Mouse (Mus musculus) stomach, embryonic 14.5 days (tissue): ENCODE data around the gene Bco1. TPM values are rescaled to one million over a fixed set of nuclear protein-coding genes. Genes with fewer than 3 reads are reported as not detected.

Experiments used
- ATAC-seq: fragments of 200-750 bp; cut with Nextera tagmentation; 2 replicates; pipeline ENCODE4 v1.8.0; 2017; ENCODE audit warnings: low read depth, moderate TSS enrichment; ENCODE audit not compliant: insufficient number of reproducible peaks, insufficient read depth, low FRiP score
- H3K27ac ChIP-seq: fragments of 300-500 bp; sonication (generic); 2 replicates; pipeline ENCODE4 v1.5.1; 2014; ENCODE audit warnings: mild to moderate bottlenecking, low read length, moderate library complexity, mixed read lengths
- H3K27me3 ChIP-seq: fragments of 300-500 bp; sonication (generic); 2 replicates; pipeline ENCODE4 v1.6.1; 2014; ENCODE audit warnings: low read length, control low read depth, mixed read lengths; ENCODE audit not compliant: control insufficient read depth, insufficient read depth
- H3K36me3 ChIP-seq: fragments of 300-500 bp; sonication (generic); 2 replicates; pipeline ENCODE4 v1.6.1; 2014; ENCODE audit warnings: mild to moderate bottlenecking, control low read depth, low read length, moderate library complexity, mixed read lengths; ENCODE audit not compliant: control insufficient read depth, insufficient read depth
- H3K4me1 ChIP-seq: fragments of 300-500 bp; sonication (generic); 2 replicates; pipeline ENCODE4 v1.6.1; 2014; ENCODE audit warnings: low read length, control low read depth, mixed read lengths; ENCODE audit not compliant: control insufficient read depth, insufficient read depth
- H3K4me2 ChIP-seq: fragments of 300-500 bp; sonication (generic); replicated peaks from 2 replicates; pipeline ENCODE4 v1.6.1; 2014; ENCODE audit warnings: low read depth, low read length, control low read depth
- H3K4me3 ChIP-seq: fragments of 300-500 bp; sonication (generic); 2 replicates; pipeline ENCODE4 v1.5.1; 2014; ENCODE audit warnings: low read depth, low read length, control low read depth
- H3K9ac ChIP-seq: fragments of 300-500 bp; sonication (generic); replicated peaks from 2 replicates; pipeline ENCODE4 v1.6.1; 2014; ENCODE audit warnings: low read depth, mild to moderate bottlenecking, control low read depth, low read length, moderate library complexity, mixed read lengths
- H3K9me3 ChIP-seq: fragments of 300-500 bp; sonication (generic); 2 replicates; pipeline ENCODE4 v1.6.1; 2016; ENCODE audit warnings: low read depth, low read length, control low read depth; ENCODE audit not compliant: control insufficient read depth
- WGBS: fragments of 180-500 bp; shearing (Covaris S2); extraction: QIAGEN DNeasy Blood & Tissue Kit; methylation state at CpG from one replicate; pipeline ENCODE4 v1.1.7; 2014; 5-methylcytosine and 5-hydroxymethylcytosine counted together
- polyA plus RNA-seq: library from polyadenylated mRNA; unstranded; fragments of >200 nt; fragmentation: Nextera tagmentation; extraction: Ambion mirVana; gene quantifications from 2 replicates; pipeline ENCODE4 v1.2.1, GENCODE M21; 2014

Bco1 gene
- polyA plus RNA-seq, 1 experiment from 2014 or later: 0.82 TPM

- no peaks in the 10 kb centered on the region for H3K36me3 ChIP-seq
- 40% methylated on average over 11 of the region's 11 CpGs for WGBS
- peak overlapping the region; percentile 66; the same call in 1 of the 2 replicates for H3K27ac ChIP-seq
- no peaks in the 10 kb centered on the region for H3K9me3 ChIP-seq
- ATAC-seq: no peak; the same call in 1 of the 2 replicates
- peak overlapping the region; percentile 11; the same call in 1 of the 2 replicates for H3K4me2 ChIP-seq
- H3K4me1 ChIP-seq: peaks cover 8% of the 10 kb centered on the region
- no peaks in the 10 kb centered on the region for H3K27me3 ChIP-seq
- no peak overlapping the region for H3K4me3 ChIP-seq
- H3K9ac ChIP-seq: no peak overlapping the region
Observed at GRCm38 (mm10) chr8:117097564-117098191, 2.0 kb downstream of the Bco1 start.

- Histone ChIP-seq H3K27ac (no peak overlapping the region), H3K36me3 (no peaks in the 10 kb centered on the region), H3K4me3 (no peak overlapping the region), H3K9me3 (no peaks in the 10 kb centered on the region), H3K27me3 (no peaks in the 10 kb centered on the region), H3K4me2 (no peak overlapping the region), H3K4me1 (no peaks in the 10 kb centered on the region), H3K9ac (no peak overlapping the region)
- ATAC-seq: no peak
- WGBS: 11% methylated on average over 9 of the region's 9 CpGs
Observed at GRCm38 (mm10) chr8:117107533-117107932, 11.9 kb downstream of the Bco1 start.

GRCm38 (mm10) chr8:117109018-117109711 lies 13.5 kb downstream of the Bco1 start:
- Histone ChIP-seq H3K9me3 (no peaks in the 10 kb centered on the region), H3K9ac (no peak overlapping the region), H3K4me2 (no peak overlapping the region), H3K4me1 (no peaks in the 10 kb centered on the region), H3K4me3 (no peak overlapping the region), H3K36me3 (no peaks in the 10 kb centered on the region), H3K27ac (no peak overlapping the region), H3K27me3 (no peaks in the 10 kb centered on the region)
- 90% methylated on average over 19 of the region's 19 CpGs for WGBS
- ATAC-seq: no peak

GRCm38 (mm10) chr8:117109801-117110390 lies 14.2 kb downstream of the Bco1 start:
- H3K4me2 ChIP-seq: no peak overlapping the region
- H3K36me3 ChIP-seq: no peaks in the 10 kb centered on the region
- H3K27ac ChIP-seq: no peak overlapping the region
- no peak overlapping the region for H3K4me3 ChIP-seq
- H3K9me3 ChIP-seq: no peaks in the 10 kb centered on the region
- no peak overlapping the region for H3K9ac ChIP-seq
- H3K27me3 ChIP-seq: no peaks in the 10 kb centered on the region
- WGBS: 55% methylated on average over 16 of the region's 16 CpGs
- H3K4me1 ChIP-seq: no peaks in the 10 kb centered on the region
- no peak for ATAC-seq

- Histone ChIP-seq H3K27me3 (no peaks in the 10 kb centered on the region), H3K27ac (no peak overlapping the region), H3K36me3 (no peaks in the 10 kb centered on the region), H3K4me2 (no peak overlapping the region), H3K9ac (no peak overlapping the region), H3K9me3 (no peaks in the 10 kb centered on the region), H3K4me3 (no peak overlapping the region), H3K4me1 (peaks cover 9% of the 10 kb centered on the region; the same call in 1 of the 2 replicates)
- 59% methylated on average over 3 of the region's 3 CpGs for WGBS
- ATAC-seq: no peak
Observed at GRCm38 (mm10) chr8:117111641-117112040, 16.0 kb downstream of the Bco1 start.

GRCm38 (mm10) chr8:117112261-117112660 lies 16.6 kb downstream of the Bco1 start:
- H3K36me3 ChIP-seq: no peaks in the 10 kb centered on the region
- no peak overlapping the region for H3K4me2 ChIP-seq
- no peaks in the 10 kb centered on the region for H3K27me3 ChIP-seq
- no peaks in the 10 kb centered on the region for H3K9me3 ChIP-seq
- peaks cover 9% of the 10 kb centered on the region; the same call in 1 of the 2 replicates for H3K4me1 ChIP-seq
- peak; percentile 77 for ATAC-seq
- 51% methylated on average over 8 of the region's 8 CpGs for WGBS
- H3K27ac ChIP-seq: no peak overlapping the region
- H3K4me3 ChIP-seq: no peak overlapping the region
- no peak overlapping the region for H3K9ac ChIP-seq

- WGBS: 40% methylated on average over 6 of the region's 6 CpGs
- H3K9me3 ChIP-seq: no peaks in the 10 kb centered on the region
- no peak overlapping the region for H3K9ac ChIP-seq
- H3K4me3 ChIP-seq: no peak overlapping the region
- H3K4me2 ChIP-seq: no peak overlapping the region
- H3K36me3 ChIP-seq: no peaks in the 10 kb centered on the region
- no peak for ATAC-seq
- peak overlapping the region; percentile 78; the same call in 1 of the 2 replicates for H3K27ac ChIP-seq
- H3K4me1 ChIP-seq: peaks cover 9% of the 10 kb centered on the region; the same call in 1 of the 2 replicates
- H3K27me3 ChIP-seq: no peaks in the 10 kb centered on the region
Observed at GRCm38 (mm10) chr8:117115094-117115493, 19.4 kb downstream of the Bco1 start.

- Histone ChIP-seq H3K36me3 (no peaks in the 10 kb centered on the region), H3K27me3 (no peaks in the 10 kb centered on the region), H3K4me3 (no peak overlapping the region), H3K4me1 (peaks cover 9% of the 10 kb centered on the region; the same call in 1 of the 2 replicates), H3K9me3 (no peaks in the 10 kb centered on the region), H3K9ac (no peak overlapping the region), H3K27ac (peak overlapping the region; percentile 78), H3K4me2 (peak overlapping the region; percentile 13; the same call in 1 of the 2 replicates)
- 13% methylated on average over 13 of the region's 13 CpGs for WGBS
- ATAC-seq: peak; percentile 58; the same call in 1 of the 2 replicates
Observed at GRCm38 (mm10) chr8:117115676-117116446, 20.2 kb downstream of the Bco1 start.
